Mouse (Mus musculus) induced T-regulatory cell, adult 2 months (primary cell): Measurements from ENCODE around the gene Cd9.

Experiments used
- DNase-seq: peaks from one replicate; pipeline ENCODE4 v3.0.0-alpha.2; 2012; ENCODE audit warnings: low read depth

Gene Cd9

DNA sequence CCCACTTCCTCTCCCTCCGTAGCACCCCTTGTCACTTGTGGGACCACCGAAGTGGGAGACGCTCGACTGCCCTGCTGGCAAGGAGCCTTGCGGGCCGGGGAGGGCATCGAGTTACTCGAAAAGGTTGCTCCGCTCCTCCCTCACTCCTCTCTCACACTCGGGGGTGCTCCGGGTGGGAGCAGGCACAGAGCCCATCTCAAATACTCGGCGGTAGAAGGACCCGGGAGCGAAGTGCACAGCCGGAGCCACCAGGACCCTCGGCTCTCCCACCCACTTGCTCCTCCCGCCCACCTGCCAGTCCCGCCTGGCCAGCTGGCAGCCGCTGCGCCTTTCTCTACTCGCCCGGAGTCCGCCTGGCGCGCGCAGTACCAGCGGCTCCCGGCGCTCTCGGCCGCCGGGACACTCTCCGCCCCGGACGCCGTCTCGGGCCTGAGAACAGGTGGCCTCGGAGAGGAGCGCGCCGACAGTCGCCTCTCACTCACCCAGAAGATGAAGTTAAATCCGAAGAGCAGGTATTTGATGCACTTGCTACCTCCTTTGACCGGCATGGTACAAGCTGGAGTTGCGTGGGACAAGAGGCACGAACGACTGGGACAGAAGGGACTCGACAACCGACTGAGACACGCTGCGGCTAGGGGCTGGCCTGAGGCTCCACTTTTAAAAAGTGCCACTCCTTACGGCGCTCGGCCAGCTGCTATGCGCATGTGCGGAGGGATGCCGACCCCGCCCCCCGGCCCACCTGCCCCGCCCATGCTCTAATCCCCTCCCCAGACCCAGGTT, at the start of gene Cd9:
Gene Cd9 (minus strand): TSS at position 700 of the 780 bp plus-strand sequence.
- peak; percentile 67 for DNase-seq

DNA sequence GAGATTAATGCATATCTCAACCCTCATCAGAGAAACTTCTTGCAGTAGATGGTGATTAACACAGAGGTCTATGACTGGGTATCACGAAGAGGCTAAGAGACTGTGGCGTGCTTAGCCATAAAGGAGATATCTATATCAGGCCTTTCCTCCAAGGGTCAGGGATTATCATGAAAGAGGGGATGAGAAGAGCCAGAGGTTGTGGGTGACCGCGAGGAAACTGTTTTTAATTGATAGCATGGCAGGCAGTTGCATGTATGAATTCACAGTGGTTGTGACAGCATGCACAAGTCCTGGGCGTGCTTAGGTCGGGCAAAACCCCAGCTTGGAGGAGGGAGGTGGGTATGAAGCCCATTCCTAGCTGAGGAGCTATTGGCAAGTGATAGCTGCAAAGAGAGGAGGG, 46.7 kb upstream of the Cd9 start:
- no peak for DNase-seq

DNA sequence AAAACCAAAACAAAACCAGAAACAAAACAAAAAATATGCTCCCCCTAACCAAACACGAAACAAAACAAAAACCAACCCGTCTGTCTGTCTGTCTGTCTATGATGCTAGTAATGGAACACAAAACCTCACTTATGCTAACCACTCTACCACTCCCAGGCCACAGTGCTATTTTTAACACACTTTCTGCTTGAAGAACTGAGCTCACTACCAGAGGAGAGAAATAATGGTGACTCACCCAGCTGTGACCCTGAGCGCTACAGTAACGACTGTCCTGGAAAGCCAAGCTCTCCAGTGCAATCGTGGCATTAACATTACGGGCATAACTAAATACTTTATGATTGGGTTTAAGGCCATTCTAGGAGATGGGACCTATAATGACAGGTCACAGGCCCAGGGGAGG, 46.2 kb upstream of the Cd9 start:
- peak; percentile 7 for DNase-seq

DNA sequence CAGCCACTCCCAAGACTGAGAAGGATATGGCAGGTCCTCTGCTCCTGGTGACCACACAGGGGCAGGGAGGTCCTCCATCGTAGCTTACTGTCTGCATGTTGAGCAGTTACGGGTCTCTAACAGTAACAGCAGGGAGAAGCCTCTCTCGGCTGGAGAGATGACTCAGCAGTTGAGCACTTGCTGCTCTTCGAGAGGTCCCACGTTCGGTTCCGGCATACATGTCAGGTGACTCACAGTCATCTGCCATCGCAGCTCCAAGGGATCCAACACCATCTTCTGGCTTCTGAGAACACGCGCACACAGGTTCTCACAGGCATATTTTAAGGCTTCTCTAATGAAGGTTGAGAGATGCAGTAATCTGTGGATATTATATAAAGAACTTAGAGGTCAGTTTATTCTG, 45.6 kb upstream of the Cd9 start:
- no peak for DNase-seq

DNA sequence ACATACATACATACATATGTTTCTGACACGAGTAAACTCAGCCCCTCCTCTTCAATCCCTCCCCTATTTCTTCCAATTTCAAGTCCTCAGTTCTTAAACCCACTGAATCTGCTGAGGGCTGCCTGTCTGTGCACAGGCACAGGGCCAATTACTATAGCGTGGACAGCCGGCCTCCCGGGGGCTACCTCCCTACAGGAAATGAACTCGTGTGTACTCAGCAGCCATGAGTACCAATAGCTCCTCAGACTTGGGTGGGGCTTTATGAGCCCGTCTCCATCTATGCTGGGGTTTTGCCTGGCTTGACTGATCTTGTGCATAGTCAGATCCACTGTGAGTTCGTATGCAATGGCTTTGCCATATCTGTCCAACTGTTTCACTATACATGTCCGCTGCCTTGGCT, 44.8 kb upstream of the Cd9 start:
- no peak for DNase-seq

DNA sequence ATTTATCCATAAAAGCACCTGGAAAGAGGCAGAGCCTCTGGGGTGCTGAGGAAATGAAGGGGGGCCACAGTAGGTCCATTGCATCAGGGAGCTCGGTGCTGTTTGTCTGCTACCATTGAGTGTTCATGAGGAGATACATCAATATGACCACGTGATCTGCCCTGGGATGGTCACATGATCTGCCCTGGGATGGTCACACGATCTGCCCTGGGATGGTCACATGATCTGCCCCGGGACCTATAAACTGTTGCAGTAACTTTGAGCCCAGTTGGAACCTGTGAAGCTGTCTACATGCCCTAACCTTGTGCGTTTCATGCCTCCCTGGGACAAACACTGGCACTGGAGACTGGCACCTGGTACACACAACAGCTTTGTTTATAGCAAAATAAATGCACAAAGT, 43.9 kb upstream of the Cd9 start:
- DNase-seq: no peak

DNA sequence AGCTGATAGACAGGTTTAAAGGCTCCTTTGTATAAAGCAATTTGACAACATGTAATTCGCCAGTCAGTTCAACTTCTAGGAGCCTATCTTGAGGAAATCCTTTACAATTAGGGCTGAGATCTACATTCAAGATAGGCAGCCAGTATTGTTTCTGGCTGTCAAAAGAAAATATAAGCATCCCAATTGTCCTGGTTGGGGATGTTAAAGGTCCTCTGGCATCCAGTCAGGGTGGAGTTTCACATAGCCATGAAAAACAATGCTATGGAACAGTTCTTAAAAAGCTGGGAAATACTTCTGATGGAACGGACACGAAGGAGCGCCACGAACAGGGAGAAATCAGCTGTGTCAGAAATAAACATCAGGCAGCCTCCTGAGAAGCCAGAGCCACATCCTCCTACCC, 40.4 kb upstream of the Cd9 start:
- DNase-seq: no peak

DNA sequence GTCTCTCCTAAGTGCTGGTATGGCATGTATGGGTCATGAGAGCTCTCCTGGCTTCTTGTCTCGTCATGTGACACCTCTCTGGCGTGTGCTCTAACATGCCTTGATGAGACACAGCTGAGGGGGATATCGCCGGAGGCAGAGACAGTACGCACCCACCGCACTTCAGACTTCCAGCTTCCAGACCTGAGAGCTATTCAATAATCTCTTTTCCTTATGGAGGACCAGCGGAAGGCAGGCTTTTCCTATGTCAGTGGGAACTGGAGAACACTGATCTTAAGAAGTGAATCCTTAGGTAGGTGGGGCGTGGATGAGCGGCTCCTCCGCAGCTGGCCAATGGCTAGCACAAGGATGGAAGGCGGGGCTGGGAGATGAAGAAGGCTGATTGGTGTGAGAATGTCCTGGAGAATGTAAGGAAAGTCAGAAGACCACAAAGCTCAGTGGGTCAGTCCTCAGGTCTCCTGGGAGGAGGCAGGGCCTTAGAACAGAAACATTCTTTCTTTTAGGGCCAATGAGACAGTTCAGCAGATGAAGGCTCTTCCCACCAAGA, 38.6 kb upstream of the Cd9 start:
- no peak for DNase-seq

DNA sequence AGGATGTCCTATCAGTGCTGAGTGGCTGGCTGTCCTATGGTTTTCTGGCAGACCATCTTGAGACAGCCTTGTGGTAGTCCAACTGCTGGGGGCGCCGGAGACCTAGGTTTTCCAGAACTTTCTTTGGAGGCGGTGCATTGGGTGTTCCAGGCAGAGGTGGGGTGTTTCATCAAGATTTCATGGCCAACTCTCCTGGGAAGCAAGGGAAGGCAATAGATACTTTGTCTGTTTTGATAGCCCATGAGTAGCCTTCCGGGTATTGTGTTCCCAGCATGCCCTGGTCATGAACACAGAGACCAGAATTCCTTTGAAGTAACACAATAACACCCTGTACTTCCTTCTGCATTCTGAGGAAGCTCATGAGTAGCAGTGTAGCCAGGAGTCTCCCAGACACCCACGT, 34.9 kb upstream of the Cd9 start:
- no peak for DNase-seq

DNA sequence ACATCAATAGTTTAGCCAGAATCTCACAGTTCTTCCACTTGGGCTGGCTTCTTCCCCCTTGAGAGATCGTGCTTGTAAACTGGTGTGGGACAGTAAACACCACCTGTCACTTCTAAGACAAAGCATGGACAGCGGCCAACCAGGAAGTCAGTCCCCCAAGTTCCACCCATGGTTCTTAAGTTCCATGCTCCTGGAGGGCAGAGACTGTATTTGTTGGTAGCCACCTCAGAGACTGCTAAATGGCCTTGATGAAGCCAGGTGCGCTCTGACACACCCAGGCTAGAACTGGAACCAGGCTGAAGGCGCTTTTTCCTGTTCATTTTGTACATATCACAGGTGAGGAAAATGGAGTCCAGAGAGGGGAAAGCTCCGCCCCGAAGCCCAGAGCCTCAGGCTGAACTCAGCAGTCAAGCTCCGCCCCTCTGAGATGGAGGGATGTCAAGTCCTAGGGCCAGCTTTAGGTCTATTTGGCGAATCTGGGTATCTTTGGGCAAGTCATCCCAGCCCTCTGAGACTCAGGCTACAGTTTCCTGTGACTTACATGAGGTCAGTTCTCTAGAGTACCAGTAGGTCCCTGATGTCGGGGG, 34.1 kb upstream of the Cd9 start:
- DNase-seq: no peak

DNA sequence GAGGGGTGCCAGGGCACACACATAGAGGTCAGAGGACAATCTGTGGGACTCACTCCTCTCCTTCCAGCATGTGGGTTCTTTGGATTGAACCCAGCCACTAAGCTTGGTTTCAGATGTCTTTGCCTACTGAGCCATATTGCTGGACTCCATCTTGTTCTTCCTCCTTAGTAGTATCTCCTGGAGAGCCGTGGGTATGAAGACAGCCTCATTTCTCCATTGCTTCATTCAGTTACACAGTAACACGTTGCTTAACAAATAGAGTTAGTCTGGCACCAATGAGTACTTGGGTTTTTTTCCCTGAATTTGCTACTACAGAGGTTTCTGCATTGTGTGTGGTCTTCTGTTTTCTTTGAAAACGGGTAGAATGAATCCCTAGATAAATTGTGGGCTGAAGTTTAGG, 31.5 kb upstream of the Cd9 start:
- DNase-seq: no peak

DNA sequence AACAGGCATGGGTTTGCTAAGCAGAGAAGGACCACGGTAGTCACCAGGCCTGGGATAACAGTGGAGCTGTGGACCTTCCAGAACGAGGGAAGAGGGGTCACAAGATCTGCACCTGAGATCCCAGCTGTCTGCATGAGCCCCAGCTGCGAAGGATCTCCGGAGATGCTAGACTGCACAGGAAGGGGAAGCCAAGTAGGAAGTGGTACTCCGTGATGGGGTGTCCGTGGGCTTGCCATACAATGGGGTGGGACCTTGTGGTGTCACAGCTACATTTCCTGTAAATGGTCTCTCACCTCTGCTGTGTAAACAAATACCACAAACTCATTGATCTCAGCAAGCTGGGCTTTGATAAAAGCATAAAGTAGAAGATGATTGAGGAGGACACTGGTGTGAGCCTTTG, 29.4 kb upstream of the Cd9 start:
- peak; percentile 21 for DNase-seq

DNA sequence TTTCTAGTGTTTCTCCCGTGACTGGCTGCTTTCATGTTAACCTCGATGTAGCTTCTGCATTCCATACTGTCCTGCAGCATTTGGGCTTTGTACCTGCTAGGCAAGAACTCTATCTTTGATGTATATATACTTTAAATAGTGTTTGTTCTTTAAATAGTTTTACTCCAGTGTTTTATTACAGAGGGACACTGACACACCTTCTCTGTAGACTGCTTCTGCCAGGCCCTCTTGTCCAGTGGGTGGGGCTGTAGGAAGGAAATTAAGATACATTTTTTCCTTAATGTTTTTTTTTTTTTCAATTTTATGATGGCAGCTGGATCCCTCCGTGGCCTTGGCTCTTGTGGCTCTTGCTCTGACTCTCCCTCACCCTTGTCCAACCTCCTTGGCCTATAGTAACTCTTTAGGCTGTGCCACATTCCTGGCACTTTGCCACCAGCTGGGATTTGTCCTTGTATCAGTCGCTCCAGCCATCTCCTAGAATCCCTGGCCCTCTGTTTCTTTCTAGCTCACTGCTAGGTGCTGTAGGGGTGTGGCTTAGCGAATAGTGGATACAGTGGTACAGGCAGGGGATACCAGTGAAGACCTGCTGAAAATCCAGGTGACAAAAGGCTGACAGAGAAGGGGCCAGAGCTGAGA, 27.1 kb upstream of the Cd9 start:
- DNase-seq: no peak

DNA sequence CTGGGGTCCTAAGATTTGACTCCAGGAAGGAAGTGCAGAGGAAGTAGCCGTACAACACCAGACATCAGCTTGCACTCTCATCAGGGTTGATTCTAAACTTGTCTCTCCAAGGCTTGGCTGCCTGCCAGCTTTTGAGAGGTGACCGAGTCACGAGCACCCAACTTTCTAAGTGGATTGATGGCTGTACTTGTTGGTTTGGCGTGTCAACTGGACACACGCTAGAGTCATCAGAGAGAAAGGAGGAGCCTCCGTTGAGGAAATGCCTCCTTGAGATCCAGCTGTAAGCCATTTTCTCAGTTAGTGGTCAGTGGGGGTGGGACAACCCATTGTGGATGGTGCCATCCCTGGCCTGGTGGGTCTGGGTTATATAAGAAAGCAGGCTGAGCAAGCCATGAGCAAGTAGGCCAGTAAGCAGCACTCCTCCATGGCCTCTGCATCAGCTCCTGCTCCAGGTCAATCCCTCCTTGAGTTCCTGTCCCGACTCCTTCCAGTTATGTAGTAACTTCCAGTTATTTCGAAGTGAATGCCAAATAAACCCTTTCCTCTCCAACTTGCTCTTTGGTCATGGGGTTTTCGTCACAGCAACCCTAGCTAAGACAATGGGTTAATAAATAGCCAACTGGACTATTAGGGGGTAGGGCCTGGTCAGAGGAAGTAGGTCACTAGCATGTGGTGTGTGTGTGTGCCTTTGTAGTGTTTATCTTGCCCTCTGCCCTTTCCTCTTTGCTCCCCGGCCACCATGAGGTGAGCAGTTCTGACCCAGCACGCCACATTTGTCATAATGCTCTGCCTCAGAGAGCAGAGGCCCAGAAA, 21.1 kb upstream of the Cd9 start:
- no peak for DNase-seq

DNA sequence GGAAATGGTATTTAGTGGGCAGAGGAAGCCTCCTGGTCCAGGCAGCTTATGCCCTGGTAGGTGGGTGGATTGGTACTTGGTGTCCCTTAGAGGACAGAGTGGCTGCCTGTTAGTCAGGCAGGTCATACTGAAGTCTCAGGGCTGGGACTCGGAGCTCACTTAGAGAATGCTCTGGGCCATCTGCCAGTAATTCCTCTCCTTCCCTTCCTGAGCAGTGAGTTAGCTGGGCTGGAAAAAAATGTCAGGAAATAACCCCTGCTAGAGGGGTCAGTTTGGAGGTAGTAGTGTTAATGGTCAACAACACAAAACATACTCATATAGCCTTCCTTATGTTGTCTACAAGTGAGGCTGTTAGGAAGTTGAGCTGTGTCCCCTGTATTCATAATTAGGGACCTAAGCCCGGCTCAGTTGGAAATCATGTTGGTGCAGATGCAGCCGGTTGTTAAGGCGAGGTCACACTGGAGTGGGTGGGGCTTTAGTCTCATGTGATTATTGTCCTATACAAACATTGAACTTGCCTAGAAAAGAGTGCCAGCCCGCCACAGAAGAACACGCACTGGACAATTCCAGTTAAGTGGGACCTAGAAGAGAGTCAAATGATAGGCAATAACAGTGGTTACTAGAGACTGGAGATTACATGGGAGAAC, 18.5 kb upstream of the Cd9 start:
- DNase-seq: no peak

DNA sequence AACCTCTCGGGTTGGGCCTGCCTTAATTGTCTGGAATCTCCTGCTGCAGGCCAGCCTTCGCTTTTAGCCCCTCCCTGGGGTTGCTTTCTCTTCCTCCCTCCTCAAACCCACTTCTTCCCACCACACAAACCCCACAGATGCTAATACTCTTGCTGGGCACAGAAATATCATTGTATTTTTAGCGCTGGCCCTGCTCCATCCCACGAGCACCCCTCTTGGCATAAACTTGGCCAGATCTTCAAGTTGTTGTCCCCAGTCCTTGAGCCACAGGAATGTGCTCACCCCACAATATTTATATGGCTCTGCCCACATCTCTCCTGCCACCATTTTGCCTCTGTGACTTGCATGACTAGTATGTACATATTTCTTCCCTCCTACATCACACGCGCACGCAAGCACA, 16.6 kb upstream of the Cd9 start:
- no peak for DNase-seq

DNA sequence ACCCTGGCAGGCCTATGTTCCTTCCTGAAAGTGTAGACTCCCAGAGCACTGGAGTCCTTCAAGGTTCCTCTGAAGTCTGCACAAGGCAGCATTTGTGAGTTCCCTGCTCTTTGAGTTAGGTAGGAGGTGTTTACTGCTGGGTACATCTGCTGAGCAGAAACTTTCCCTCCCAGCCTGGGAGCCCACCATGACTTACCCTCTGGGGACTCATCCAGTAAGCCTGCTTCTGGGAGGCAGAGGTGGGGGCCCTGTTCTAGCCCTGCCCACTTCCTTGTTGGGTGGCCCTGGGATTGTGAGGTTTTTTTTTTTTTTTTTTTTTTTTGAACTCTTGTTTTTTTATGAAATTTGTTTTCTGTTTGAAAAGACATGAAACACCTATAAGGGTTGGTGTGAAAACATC, 16.1 kb upstream of the Cd9 start:
- DNase-seq: no peak

DNA sequence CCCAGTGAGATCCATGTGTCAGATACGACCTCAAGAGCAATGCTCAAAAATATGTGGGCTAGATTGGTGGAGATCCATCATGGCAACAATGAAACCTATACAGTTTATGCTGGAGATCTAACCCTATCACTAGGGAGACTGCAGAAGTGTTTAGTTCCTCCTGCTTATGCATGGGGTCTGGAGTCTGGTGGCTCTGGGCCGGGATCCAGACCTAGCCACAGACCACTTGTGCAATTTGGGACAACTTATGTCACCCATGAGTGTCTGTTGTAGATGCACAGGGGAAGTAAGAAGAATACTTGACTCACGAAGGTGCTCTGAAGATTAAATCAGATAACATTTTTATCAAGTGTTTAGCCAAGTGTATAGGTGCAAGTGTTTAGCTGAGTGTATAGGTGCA, 15.2 kb upstream of the Cd9 start:
- DNase-seq: no peak

DNA sequence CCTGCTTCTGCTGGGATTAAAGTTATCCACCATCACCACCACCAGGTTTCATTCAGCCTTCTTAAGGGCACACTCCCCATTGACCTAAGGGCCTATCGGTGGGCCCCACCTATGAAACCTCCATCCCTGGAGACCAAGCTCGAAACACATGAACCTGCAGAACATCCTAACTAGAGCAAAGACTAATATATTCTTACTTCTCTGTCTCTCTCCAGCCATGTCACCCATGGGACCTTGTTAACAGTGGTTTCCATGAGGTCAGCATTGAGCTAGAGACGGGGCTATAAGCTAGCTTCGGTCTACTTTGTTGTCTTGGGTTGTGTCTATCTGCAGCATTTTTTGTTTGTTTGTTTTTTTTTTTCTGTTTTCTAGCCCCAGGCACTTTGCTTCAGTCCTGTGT, 11.8 kb upstream of the Cd9 start:
- no peak for DNase-seq

DNA sequence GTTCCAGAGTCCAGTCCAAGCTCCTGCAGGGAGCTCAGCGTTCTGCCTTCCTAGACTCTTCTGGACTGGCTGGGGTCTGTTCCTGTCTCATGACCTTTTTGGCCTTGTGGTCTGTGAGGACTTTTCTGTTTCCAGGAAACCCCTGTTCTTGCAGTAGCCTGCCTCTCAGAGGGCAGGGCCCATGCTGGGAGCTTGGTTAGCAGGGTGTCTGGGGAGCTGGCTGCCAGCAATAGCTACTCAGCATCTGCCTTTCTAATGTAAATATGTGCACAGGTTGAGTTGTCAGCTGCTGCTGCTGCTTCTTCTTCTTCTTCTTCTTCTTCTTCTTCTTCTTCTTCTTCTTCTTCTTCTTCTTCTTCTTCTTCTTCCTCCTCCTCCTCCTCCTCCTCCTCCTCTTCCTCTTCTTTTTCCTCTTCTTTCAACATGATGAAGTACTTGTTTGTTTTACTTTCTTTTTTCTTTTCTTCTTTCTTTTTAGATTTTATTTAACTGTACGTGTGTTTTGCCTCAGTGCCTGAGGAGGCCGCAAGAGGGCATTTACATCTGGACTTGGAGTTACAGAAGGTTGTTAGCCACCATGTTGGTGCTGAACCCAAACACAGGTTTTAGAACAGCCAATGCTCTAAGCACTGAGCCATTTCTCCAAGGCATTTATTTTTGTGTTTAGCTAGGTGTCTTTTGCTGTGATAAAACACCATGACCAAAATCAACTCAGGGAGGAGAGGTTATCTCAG, 10.2 kb upstream of the Cd9 start:
- DNase-seq: no peak

DNA sequence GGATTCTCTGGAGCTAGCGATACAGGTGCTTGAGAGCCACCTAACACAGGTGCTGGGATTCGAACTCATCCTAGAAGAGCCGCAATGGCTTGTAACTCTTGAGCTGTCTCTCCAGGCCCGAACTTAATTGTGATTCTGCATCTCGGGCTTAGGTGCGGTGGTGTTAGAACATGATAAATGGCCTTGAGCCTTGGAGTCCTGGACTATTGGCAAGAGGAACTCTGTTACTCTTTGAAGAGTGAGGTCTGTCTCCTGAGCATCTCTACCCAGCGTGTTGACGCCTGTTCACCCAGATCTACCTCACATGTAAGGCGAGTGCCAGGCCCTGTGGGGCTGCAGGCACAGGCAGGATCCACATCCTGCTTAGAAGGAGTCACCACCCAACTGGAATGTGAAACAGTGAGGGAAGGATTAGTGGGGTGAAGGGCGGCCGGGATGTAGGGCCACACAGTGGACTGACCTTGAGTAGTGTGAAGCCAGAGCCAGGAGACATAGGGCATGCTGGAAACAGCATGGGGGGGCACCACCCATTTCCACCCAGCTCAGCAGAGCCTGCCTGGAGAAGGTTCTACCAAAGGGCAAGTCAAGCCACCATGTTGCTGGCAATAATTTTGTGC, 8.7 kb upstream of the Cd9 start:
- DNase-seq: no peak
